Mouse (Mus musculus): ENCODE results near the gene Mon2. TPM values are rescaled to one million over a fixed set of nuclear protein-coding genes. Genes with fewer than 3 reads are reported as not detected.

Gene Mon2
- total and polyA plus RNA-seq, 2 experiments from 2014 or later: 15.1 to 58.7 TPM

DNA sequence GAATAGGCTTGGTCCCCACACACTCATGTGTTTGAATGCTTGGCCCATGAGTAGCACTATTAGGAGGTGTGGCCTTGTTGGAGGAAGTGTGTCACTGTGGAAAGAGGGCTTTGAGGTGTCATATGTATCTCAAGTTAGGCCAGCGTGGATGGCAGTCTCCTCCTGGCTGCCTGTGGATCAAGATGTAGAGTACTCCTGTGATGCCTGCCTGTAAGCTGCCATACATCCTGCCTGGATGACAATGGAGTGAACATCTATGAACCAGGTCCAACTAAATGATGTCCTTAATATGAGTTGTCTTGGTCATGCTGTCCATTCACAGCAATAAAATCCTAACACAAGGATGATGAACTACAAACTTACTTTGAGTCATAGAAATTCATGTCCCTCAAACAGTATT, 64.9 kb downstream of the Mon2 start:
- no peaks in the 10 kb centered on the region for H3K9me3 ChIP-seq (ENCODE audit: low read length)
- 88% methylated on average over 1 of the region's 1 CpGs for WGBS
- peaks cover 65% of the 10 kb centered on the region for H3K36me3 ChIP-seq (ENCODE audit: insufficient read depth)

DNA sequence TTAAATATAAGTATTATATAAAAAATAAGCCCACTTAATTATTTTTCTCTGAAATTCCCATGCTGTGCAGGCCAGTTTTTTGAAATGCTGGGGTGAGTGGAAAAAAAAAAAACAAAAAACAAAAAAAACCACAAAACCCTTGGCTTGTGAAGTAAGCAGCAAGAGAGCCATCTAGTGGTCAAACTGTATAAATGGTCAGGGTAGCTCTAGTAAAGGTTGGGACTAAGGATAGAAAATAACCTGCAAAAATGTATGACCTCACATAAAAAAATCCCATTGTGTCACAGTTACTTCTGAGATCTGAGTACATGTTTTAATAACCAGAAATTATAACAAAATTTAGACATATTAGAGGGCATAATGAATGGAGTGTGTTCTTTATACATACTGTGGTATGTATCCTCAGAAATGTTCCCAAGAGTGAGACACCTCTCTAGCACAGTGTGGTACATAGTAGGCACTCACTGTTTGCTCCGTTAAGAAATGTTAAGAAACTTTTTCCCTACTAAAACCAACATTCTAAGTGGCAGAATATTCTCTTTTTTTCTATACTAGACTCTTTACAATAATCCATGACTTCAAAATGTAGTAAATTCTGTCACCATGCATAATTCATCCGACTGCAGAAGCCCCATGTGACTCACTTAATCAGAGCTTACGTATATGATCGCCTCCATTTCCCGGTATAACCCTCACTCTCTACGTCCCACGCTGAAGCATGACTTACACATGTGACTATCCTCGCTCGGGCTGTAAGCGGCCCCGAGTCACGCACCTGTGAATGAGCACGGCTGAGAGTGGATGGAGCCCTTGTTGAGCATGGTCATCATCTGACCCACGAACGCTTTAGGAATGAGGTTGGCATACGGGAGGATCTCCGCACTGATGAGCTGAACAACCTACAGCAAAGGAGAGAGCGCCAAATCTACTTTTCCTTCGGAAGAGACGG, 70.8 kb downstream of the Mon2 start:
- H3K4me3 ChIP-seq (ENCODE audit: low read depth, low read length): no peak overlapping the region
- ATAC-seq (peak; percentile 59; the same call in 1 of the 2 replicates), DNase-seq (peak; percentile 58)
- peak; percentile 83 for TF ChIP-seq CTCF (IDR thresholded peaks at IDR 0.05; ENCODE audit: low read depth)
- H3K4me1 ChIP-seq (ENCODE audit: insufficient read depth): no peaks in the 10 kb centered on the region
- H3K27ac ChIP-seq (ENCODE audit: low read depth, low read length): no peak overlapping the region
- no peaks in the 10 kb centered on the region for H3K9me3 ChIP-seq (ENCODE audit: low read length)
- H3K27me3 ChIP-seq (ENCODE audit: insufficient read depth, low read length): no peaks in the 10 kb centered on the region
- H3K36me3 ChIP-seq (ENCODE audit: insufficient read depth): peaks cover 56% of the 10 kb centered on the region
- 92% methylated on average over 20 of the region's 20 CpGs for WGBS
- H3K4me2 ChIP-seq (ENCODE audit: low read depth): no peak overlapping the region
- H3K9ac ChIP-seq: no peak overlapping the region

More for the DNA sequence above, 64.9 kb downstream of the Mon2 start:
- no peak overlapping the region for H3K9ac ChIP-seq
- H3K4me3 ChIP-seq (ENCODE audit: low read depth, low read length): no peak overlapping the region
- no peak overlapping the region for H3K4me2 ChIP-seq (ENCODE audit: low read depth)
- no peaks in the 10 kb centered on the region for H3K27me3 ChIP-seq (ENCODE audit: insufficient read depth, low read length)
- DNase-seq (no peak), ATAC-seq (no peak)
- H3K4me1 ChIP-seq (ENCODE audit: insufficient read depth): no peaks in the 10 kb centered on the region
- no peak for TF ChIP-seq CTCF (IDR thresholded peaks at IDR 0.05; ENCODE audit: low read depth)
- H3K27ac ChIP-seq (ENCODE audit: low read depth, low read length): no peak overlapping the region

DNA sequence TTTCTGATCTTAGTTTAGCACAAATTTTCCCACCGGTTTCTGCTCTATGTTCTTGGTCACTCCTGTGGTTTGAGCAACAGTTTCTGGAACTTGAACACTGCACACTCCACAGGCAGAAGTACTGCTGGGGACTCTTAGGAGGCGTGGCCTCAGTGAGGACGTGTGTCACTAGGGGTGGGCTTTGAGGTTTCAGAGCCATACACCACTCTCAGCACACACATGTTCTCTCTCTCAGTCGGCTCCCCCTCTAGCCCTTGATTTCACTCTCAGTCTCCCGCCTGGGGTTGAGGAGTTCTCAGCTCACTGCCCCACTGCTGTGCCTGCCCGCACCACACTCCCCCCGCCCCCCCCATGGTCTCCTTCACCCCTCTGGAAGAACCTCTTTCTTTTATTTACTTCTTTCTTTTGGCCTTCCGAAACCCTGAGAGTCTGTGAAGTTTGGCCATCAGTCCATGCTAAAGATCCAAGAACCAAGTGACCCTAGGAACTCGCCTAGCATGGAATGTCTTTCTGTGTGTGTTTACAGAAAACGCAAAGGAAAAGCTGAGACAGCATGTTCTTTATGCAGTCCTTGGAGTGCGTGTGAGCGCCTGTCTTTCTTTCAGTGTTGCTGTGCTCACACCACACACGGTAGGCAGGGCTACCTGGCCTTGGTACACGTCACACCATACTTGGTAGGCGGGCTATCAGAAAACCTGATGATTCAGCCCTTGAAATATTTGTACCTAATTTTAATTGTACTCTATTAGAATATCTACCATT, 71.6 kb downstream of the Mon2 start:
- H3K9ac ChIP-seq: no peak overlapping the region
- H3K4me2 ChIP-seq (ENCODE audit: low read depth): no peak overlapping the region
- H3K4me3 ChIP-seq (ENCODE audit: low read depth, low read length): no peak overlapping the region
- no peak for ATAC-seq
- 80% methylated on average over 15 of the region's 15 CpGs for WGBS
- no peaks in the 10 kb centered on the region for H3K9me3 ChIP-seq (ENCODE audit: low read length)
- H3K4me1 ChIP-seq (ENCODE audit: insufficient read depth): no peaks in the 10 kb centered on the region
- no peak for TF ChIP-seq CTCF (IDR thresholded peaks at IDR 0.05; ENCODE audit: low read depth)
- H3K36me3 ChIP-seq (ENCODE audit: insufficient read depth): peaks cover 55% of the 10 kb centered on the region
- no peaks in the 10 kb centered on the region for H3K27me3 ChIP-seq (ENCODE audit: insufficient read depth, low read length)
- no peak overlapping the region for H3K27ac ChIP-seq (ENCODE audit: low read depth, low read length)
- no peak for DNase-seq

DNA sequence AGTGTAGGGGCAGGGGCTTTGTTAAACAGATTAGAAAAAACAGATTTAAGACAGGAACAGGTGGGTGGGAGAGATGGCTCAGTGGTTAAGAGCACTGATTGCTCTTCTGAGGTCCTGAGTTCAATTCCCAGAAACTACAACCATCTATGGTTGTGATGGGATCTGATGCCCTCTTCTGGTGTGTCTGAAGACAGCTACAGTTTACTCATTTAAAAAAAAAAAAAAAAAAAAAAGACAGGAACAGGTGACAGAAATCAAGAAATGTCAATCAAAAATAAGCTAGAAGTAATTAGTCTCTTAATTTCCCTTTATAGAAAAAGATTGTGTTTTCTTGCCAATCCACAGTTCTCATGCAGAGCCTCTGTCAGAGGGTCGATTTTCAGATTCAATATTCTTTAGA, 74.3 kb downstream of the Mon2 start:
- Histone ChIP-seq H3K4me3 (ENCODE audit: low read depth, low read length) (no peak overlapping the region), H3K4me2 (ENCODE audit: low read depth) (no peak overlapping the region), H3K9ac (no peak overlapping the region), H3K9me3 (ENCODE audit: low read length) (no peaks in the 10 kb centered on the region), H3K4me1 (ENCODE audit: insufficient read depth) (no peaks in the 10 kb centered on the region), H3K36me3 (ENCODE audit: insufficient read depth) (peaks cover 59% of the 10 kb centered on the region), H3K27ac (ENCODE audit: low read depth, low read length) (no peak overlapping the region), H3K27me3 (ENCODE audit: insufficient read depth, low read length) (no peaks in the 10 kb centered on the region)
- WGBS: 73% methylated on average over 1 of the region's 1 CpGs
- DNase-seq (no peak), ATAC-seq (no peak)
- TF ChIP-seq CTCF (IDR thresholded peaks at IDR 0.05; ENCODE audit: low read depth): peak; percentile 13; the same call in 1 of the 2 replicates

DNA sequence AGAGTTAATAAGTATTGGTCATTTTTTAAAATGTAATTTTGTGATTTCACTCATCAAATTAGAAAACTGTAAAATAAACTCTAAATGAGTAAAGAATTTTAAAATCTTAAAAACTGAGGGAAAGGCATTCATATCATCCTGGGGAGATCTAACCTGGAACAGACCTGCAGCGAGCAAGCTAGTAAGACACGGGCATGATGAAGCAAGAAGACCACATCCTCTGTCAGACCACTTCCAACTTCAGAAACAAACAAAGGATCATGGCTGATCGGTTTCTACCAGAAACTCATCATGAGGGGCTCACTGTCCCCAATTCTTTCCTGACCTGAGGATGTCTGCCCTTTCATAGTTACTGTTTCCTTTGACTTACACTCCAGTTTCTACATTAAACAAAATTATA, 74.9 kb downstream of the Mon2 start:
- H3K4me3 ChIP-seq (ENCODE audit: low read depth, low read length): no peak overlapping the region
- no peak for TF ChIP-seq CTCF (IDR thresholded peaks at IDR 0.05; ENCODE audit: low read depth)
- DNase-seq (no peak), ATAC-seq (no peak)
- H3K9me3 ChIP-seq (ENCODE audit: low read length): no peaks in the 10 kb centered on the region
- no peaks in the 10 kb centered on the region for H3K4me1 ChIP-seq (ENCODE audit: insufficient read depth)
- H3K9ac ChIP-seq: no peak overlapping the region
- 91% methylated on average over 3 of the region's 3 CpGs for WGBS
- no peak overlapping the region for H3K27ac ChIP-seq (ENCODE audit: low read depth, low read length)
- H3K27me3 ChIP-seq (ENCODE audit: insufficient read depth, low read length): no peaks in the 10 kb centered on the region
- H3K36me3 ChIP-seq (ENCODE audit: insufficient read depth): peaks cover 62% of the 10 kb centered on the region
- no peak overlapping the region for H3K4me2 ChIP-seq (ENCODE audit: low read depth)

DNA sequence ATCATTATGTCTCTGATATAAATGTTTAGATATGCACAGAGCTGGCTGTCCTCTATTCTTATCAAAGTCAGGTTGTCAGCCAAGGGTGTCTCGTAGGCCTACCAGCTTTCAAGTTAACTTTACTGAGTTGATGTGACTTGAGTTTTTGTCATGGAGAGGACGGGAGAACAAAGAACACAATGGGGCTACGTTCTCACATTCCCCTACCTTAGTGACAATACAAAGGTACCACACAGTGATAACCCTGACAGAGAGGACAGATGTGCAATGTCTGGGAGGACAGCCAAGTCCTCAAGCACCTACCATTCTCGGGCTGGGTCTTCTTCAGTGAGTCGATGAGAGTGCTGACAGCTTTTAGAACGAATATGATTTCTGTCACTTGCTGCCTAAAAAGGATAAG, 76.9 kb downstream of the Mon2 start:
- TF ChIP-seq CTCF (IDR thresholded peaks at IDR 0.05; ENCODE audit: low read depth): no peak
- Histone ChIP-seq H3K9me3 (ENCODE audit: low read length) (no peaks in the 10 kb centered on the region), H3K4me2 (ENCODE audit: low read depth) (no peak overlapping the region), H3K27ac (ENCODE audit: low read depth, low read length) (no peak overlapping the region), H3K27me3 (ENCODE audit: insufficient read depth, low read length) (no peaks in the 10 kb centered on the region), H3K36me3 (ENCODE audit: insufficient read depth) (peaks cover 70% of the 10 kb centered on the region), H3K4me1 (ENCODE audit: insufficient read depth) (no peaks in the 10 kb centered on the region), H3K9ac (no peak overlapping the region), H3K4me3 (ENCODE audit: low read depth, low read length) (no peak overlapping the region)
- WGBS: 70% methylated on average over 6 of the region's 6 CpGs
- ATAC-seq: no peak
- DNase-seq: no peak

DNA sequence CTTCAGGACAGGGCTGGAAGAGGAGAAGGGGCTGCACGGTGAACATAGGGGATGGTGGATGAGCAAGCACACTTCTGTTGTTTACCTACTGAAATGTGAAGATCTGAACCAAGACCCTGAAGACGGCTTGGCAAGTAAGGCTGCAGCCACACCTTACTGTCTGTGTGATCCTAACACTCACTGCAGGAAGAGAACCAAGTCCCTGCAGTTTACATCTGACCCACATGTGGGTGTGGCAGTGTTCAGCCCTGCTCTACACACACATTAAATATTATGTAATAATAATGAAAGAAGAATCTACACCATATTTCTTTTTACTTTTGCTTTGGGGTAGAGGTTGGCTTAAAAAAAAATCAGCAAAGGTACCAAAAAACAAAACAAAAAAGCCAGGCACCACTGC, 78.5 kb downstream of the Mon2 start:
- no peak overlapping the region for H3K4me3 ChIP-seq (ENCODE audit: low read depth, low read length)
- H3K9me3 ChIP-seq (ENCODE audit: low read length): no peaks in the 10 kb centered on the region
- no peak for TF ChIP-seq CTCF (IDR thresholded peaks at IDR 0.05; ENCODE audit: low read depth)
- DNase-seq: no peak
- no peak overlapping the region for H3K9ac ChIP-seq
- 98% methylated on average over 2 of the region's 2 CpGs for WGBS
- H3K27me3 ChIP-seq (ENCODE audit: insufficient read depth, low read length): no peaks in the 10 kb centered on the region
- no peak overlapping the region for H3K4me2 ChIP-seq (ENCODE audit: low read depth)
- peaks cover 65% of the 10 kb centered on the region for H3K36me3 ChIP-seq (ENCODE audit: insufficient read depth)
- H3K4me1 ChIP-seq (ENCODE audit: insufficient read depth): no peaks in the 10 kb centered on the region
- ATAC-seq: no peak
- no peak overlapping the region for H3K27ac ChIP-seq (ENCODE audit: low read depth, low read length)
